Mouse (Mus musculus): ENCODE results near the gene Scnn1a.

Scnn1a gene

GRCm38 (mm10) chr6:125361467-125362291, 41.2 kb downstream of the Scnn1a start:
- DNase-seq (ENCODE audit: extremely low spot score): no peak

GRCm38 (mm10) chr6:125363021-125363420, 42.6 kb downstream of the Scnn1a start:
- DNase-seq (ENCODE audit: extremely low spot score): no peak

GRCm38 (mm10) chr6:125363451-125364242, 43.2 kb downstream of the Scnn1a start:
- no peak for DNase-seq (ENCODE audit: extremely low spot score)

GRCm38 (mm10) chr6:125364448-125364847, 44.0 kb downstream of the Scnn1a start:
- DNase-seq (ENCODE audit: extremely low spot score): no peak

GRCm38 (mm10) chr6:125365522-125365921, 45.1 kb downstream of the Scnn1a start:
- DNase-seq (ENCODE audit: extremely low spot score): no peak

- no peak for DNase-seq (ENCODE audit: extremely low spot score)
Observed at GRCm38 (mm10) chr6:125366133-125366532, 45.7 kb downstream of the Scnn1a start.

GRCm38 (mm10) chr6:125367758-125368371, 47.4 kb downstream of the Scnn1a start:
- no peak for DNase-seq (ENCODE audit: extremely low spot score)

GRCm38 (mm10) chr6:125377042-125377441, 56.6 kb downstream of the Scnn1a start:
- no peak for DNase-seq (ENCODE audit: extremely low spot score)

GRCm38 (mm10) chr6:125377582-125378451, 57.4 kb downstream of the Scnn1a start:
- peak; percentile 61 for DNase-seq (ENCODE audit: extremely low spot score)

- no peak for DNase-seq (ENCODE audit: extremely low spot score)
Observed at GRCm38 (mm10) chr6:125378621-125379020, 58.2 kb downstream of the Scnn1a start.

- no peak for DNase-seq (ENCODE audit: extremely low spot score)
Observed at GRCm38 (mm10) chr6:125379781-125380180, 59.3 kb downstream of the Scnn1a start.

- DNase-seq (ENCODE audit: extremely low spot score): no peak
Observed at GRCm38 (mm10) chr6:125380372-125381360, 60.2 kb downstream of the Scnn1a start, which contains the start of gene Plekhg6. Plekhg6 (minus strand) TSS chr6:125380793.

- DNase-seq (ENCODE audit: extremely low spot score): no peak
Observed at GRCm38 (mm10) chr6:125382024-125382423, 61.6 kb downstream of the Scnn1a start.

GRCm38 (mm10) chr6:125385066-125385974, 64.9 kb downstream of the Scnn1a start:
- no peak for DNase-seq (ENCODE audit: extremely low spot score)

GRCm38 (mm10) chr6:125386080-125386479, 65.6 kb downstream of the Scnn1a start:
- DNase-seq (ENCODE audit: extremely low spot score): no peak

- DNase-seq (ENCODE audit: extremely low spot score): no peak
Observed at GRCm38 (mm10) chr6:125389853-125390252, 69.4 kb downstream of the Scnn1a start.

All from embryo, embryonic 9.5 days (tissue).